Mouse (Mus musculus): ENCODE measurements around the gene Iars. TPM values are rescaled to one million over a fixed set of nuclear protein-coding genes. Genes with fewer than 3 reads are reported as not detected.

Iars gene
- polyA plus RNA-seq, 1 experiment from 2014 or later, result 16.9 TPM

Other genes with a start within 250 kb of the Iars start
- gene Tes3-ps, start 188.8 kb upstream of the Iars start, polyA plus RNA-seq (2015; fragmentation: Nextera tagmentation; extraction: Ambion mirVana), result 0.47 TPM in 2 replicates
- gene Ecm2, start 177.3 kb upstream of the Iars start, polyA plus RNA-seq (2015; fragmentation: Nextera tagmentation; extraction: Ambion mirVana), result 0.31 and 0.38 TPM in 2 replicates
- 0.93 and 1.8 TPM in 2 replicates for gene Aspn, start 137.7 kb upstream of the Iars start, polyA plus RNA-seq (2015; fragmentation: Nextera tagmentation; extraction: Ambion mirVana)
- gene Omd, start 99.6 kb upstream of the Iars start, polyA plus RNA-seq (2015; fragmentation: Nextera tagmentation; extraction: Ambion mirVana), result 0.19 and 0.21 TPM in 2 replicates
- gene Ogn, start 74.1 kb upstream of the Iars start, polyA plus RNA-seq (2015; fragmentation: Nextera tagmentation; extraction: Ambion mirVana), result 1.3 and 1.6 TPM in 2 replicates
- 13.7 TPM in 2 replicates for gene Cenpp, start 29.3 kb upstream of the Iars start, polyA plus RNA-seq (2015; fragmentation: Nextera tagmentation; extraction: Ambion mirVana)
- gene Nol8, start 29.0 kb upstream of the Iars start, polyA plus RNA-seq (2015; fragmentation: Nextera tagmentation; extraction: Ambion mirVana), result 6.8 and 8.0 TPM in 2 replicates
- gene Gm30302, start 116.9 kb downstream of the Iars start, polyA plus RNA-seq (2015; fragmentation: Nextera tagmentation; extraction: Ambion mirVana), result 0.04 TPM in 1 of 2 replicates, not detected in the other

Data from liver, postnatal 0 days (tissue).